In genomic region chrX:85193856-85194255, GRCm38 (mm10) we compare ENCODE assay signal across 24 mouse cellular contexts. TPM values are rescaled to one million over a fixed set of nuclear protein-coding genes. Genes with fewer than 3 reads are reported as not detected.
"Had no signal": no experiment of that assay in that cellular context is flagged by ENCODE, and none has a peak within 500 bp of the region (broad histone marks: within the 10 kb centered on the region; RNA-seq: fewer than 3 reads in every experiment).

No protein-coding gene starts in this region.

- DNase-seq: kidney, adult 9 months; kidney, postnatal 14 days; kidney, postnatal 4 days; left cerebral cortex, postnatal 4 days; lung, adult 18-20 months; lung, postnatal 10 days; lung, postnatal 36 days; right cerebral cortex, adult 18-20 months; right cerebral cortex, postnatal 14 days; right cerebral cortex, postnatal 4 days; thymus, adult 2 months; thymus, postnatal 14 days; thymus, postnatal 4 days had no signal

- H3K27me3 ChIP-seq: limb, embryonic 15.5 days; liver, embryonic 15.5 days; lung, embryonic 15.5 days; midbrain, embryonic 15.5 days; neural tube, embryonic 12.5 days; neural tube, embryonic 15.5 days had no signal

- H3K4me3 ChIP-seq: limb, embryonic 15.5 days; liver, embryonic 15.5 days; lung, embryonic 15.5 days; midbrain, embryonic 12.5 days; midbrain, embryonic 15.5 days; neural tube, embryonic 12.5 days; neural tube, embryonic 15.5 days had no signal

- H3K4me1 ChIP-seq: limb, embryonic 15.5 days; liver, embryonic 15.5 days; lung, embryonic 15.5 days; midbrain, embryonic 12.5 days; midbrain, embryonic 15.5 days; neural tube, embryonic 12.5 days; neural tube, embryonic 15.5 days had no signal

- H3K27ac ChIP-seq: limb, embryonic 15.5 days; liver, embryonic 15.5 days; lung, embryonic 15.5 days; midbrain, embryonic 12.5 days; midbrain, embryonic 15.5 days; neural tube, embryonic 12.5 days; neural tube, embryonic 15.5 days; stomach, postnatal 0 days had no signal

- H3K9ac ChIP-seq: limb, embryonic 15.5 days; liver, embryonic 15.5 days; lung, embryonic 15.5 days; midbrain, embryonic 12.5 days; midbrain, embryonic 15.5 days; neural tube, embryonic 12.5 days; neural tube, embryonic 15.5 days had no signal

- ATAC-seq: midbrain, embryonic 15.5 days had no signal

- H3K4me2 ChIP-seq: limb, embryonic 15.5 days; liver, embryonic 11.5 days; liver, embryonic 15.5 days; lung, embryonic 15.5 days; midbrain, embryonic 12.5 days; midbrain, embryonic 15.5 days; neural tube, embryonic 12.5 days; neural tube, embryonic 15.5 days had no signal

- H3K36me3 ChIP-seq: limb, embryonic 15.5 days; liver, embryonic 15.5 days; lung, embryonic 15.5 days; midbrain, embryonic 12.5 days; midbrain, embryonic 15.5 days; neural tube, embryonic 12.5 days; neural tube, embryonic 15.5 days had no signal

- H3K9me3 ChIP-seq: limb, embryonic 15.5 days; liver, embryonic 15.5 days; lung, embryonic 15.5 days; midbrain, embryonic 12.5 days; midbrain, embryonic 15.5 days; neural tube, embryonic 12.5 days; neural tube, embryonic 15.5 days had no signal

RNA-seq across cellular contexts. Expression of gene Fthl17a, which starts 55.6 kb away (rescaled TPM):
- polyA plus RNA-seq: kidney, embryonic 16.5 days; limb, embryonic 15.5 days; liver, embryonic 11.5 days; liver, embryonic 15.5 days; lung, embryonic 15.5 days; midbrain, embryonic 12.5 days; midbrain, embryonic 15.5 days; neural tube, embryonic 12.5 days; neural tube, embryonic 15.5 days; stomach, embryonic 14.5 days; stomach, postnatal 0 days; thymus, adult 2 months had no signal
